Mouse (Mus musculus) kidney, postnatal 0 days (tissue): ENCODE measurements at regions not wholly inside any gene's neighbourhood (a gene's known extent, or its start where the extent isn't known, plus 50 kb on each side); places are given as distances from the start of the nearest gene placed in this dataset.

Source experiments
- ATAC-seq: fragments of 200-750 bp; cut with Nextera tagmentation; replicated peaks from 2 replicates; pipeline ENCODE4 v1.8.0; 2017; ENCODE audit warnings: low read depth, moderate number of reproducible peaks, moderate TSS enrichment, moderate library complexity; ENCODE audit not compliant: low FRiP score
- DNase-seq: peaks from one replicate; pipeline ENCODE4 v3.0.0-alpha.2; 2016; ENCODE audit warnings: low spot score
- H3K27ac ChIP-seq: fragments of 300-500 bp; sonication (generic); 2 replicates; pipeline ENCODE4 v1.5.1; 2014; ENCODE audit warnings: mild to moderate bottlenecking
- H3K27me3 ChIP-seq: fragments of 300-500 bp; sonication (generic); 2 replicates; pipeline ENCODE4 v1.6.1; 2014; ENCODE audit warnings: low read length, mixed read lengths; ENCODE audit not compliant: insufficient read depth
- H3K36me3 ChIP-seq: fragments of 300-500 bp; sonication (generic); 2 replicates; pipeline ENCODE4 v1.6.1; 2014; ENCODE audit warnings: low read length, mixed read lengths; ENCODE audit not compliant: insufficient read depth
- H3K4me1 ChIP-seq: fragments of 300-500 bp; sonication (generic); replicated peaks from 2 replicates; pipeline ENCODE4 v1.6.1; 2014; ENCODE audit warnings: antibody characterized with exemption, low read length, mixed read lengths; ENCODE audit not compliant: insufficient read depth
- H3K4me2 ChIP-seq: fragments of 300-500 bp; sonication (generic); 2 replicates; pipeline ENCODE4 v1.6.1; 2014; ENCODE audit warnings: mild to moderate bottlenecking, low read length, moderate library complexity, mixed read lengths
- H3K4me3 ChIP-seq: fragments of 300-500 bp; sonication (generic); replicated peaks from 2 replicates; pipeline ENCODE4 v1.5.1; 2014; ENCODE audit warnings: low read depth, low read length
- H3K9ac ChIP-seq: fragments of 300-500 bp; sonication (generic); 2 replicates; pipeline ENCODE4 v1.6.1; 2014; ENCODE audit warnings: low read depth, low read length
- H3K9me3 ChIP-seq: fragments of 300-500 bp; sonication (generic); replicated peaks from 2 replicates; pipeline ENCODE4 v1.6.1; 2016; ENCODE audit warnings: low read length, inconsistent platforms, mixed read lengths
- CTCF ChIP-seq: IDR thresholded peaks from 2 replicates; pipeline ENCODE4 v1.5.1; 2016; ENCODE audit warnings: antibody characterized with exemption, low read depth, mild to moderate bottlenecking, moderate library complexity
- WGBS: fragments of 180-500 bp; shearing (Covaris S2); extraction: QIAGEN DNeasy Blood & Tissue Kit; methylation state at CpG from one replicate; pipeline ENCODE4 v1.1.7; 2014; 5-methylcytosine and 5-hydroxymethylcytosine counted together

- H3K27ac ChIP-seq, result peak overlapping the region; percentile 76; the same call in 1 of the 2 replicates
- 0 out of 2 replicates have a peak overlapping the region, but pooled peaks have one; percentile 46 for H3K4me2 ChIP-seq
- TF ChIP-seq CTCF, result no peak
- peaks cover 33% of the 10 kb centered on the region for H3K4me1 ChIP-seq
- 42% methylated on average over 9 of the region's 10 CpGs for WGBS
- ATAC-seq (0 out of 2 replicates have a peak, but pooled peaks have one; percentile 34), DNase-seq (no peak)
- H3K36me3 ChIP-seq, result no peaks in the 10 kb centered on the region
- no peaks in the 10 kb centered on the region for H3K9me3 ChIP-seq
- H3K27me3 ChIP-seq, result no peaks in the 10 kb centered on the region
- H3K4me3 ChIP-seq, result no peak overlapping the region
- H3K9ac ChIP-seq, result no peak overlapping the region
These were observed 162.4 kb downstream of the Icos start for GRCm38 (mm10) chr1:61139984-61140648.

GRCm38 (mm10) chr1:61140870-61141591, 163.3 kb downstream of the Icos start:
- peaks cover 33% of the 10 kb centered on the region for H3K4me1 ChIP-seq
- no peaks in the 10 kb centered on the region for H3K36me3 ChIP-seq
- H3K27ac ChIP-seq, result peak overlapping the region; percentile 76
- no peak overlapping the region for H3K9ac ChIP-seq
- DNase-seq, result peak; percentile 80
- H3K9me3 ChIP-seq, result no peaks in the 10 kb centered on the region
- H3K4me2 ChIP-seq, result no peak overlapping the region
- H3K4me3 ChIP-seq, result no peak overlapping the region
- TF ChIP-seq CTCF, result no peak
- H3K27me3 ChIP-seq, result no peaks in the 10 kb centered on the region
- ATAC-seq, result peak; percentile 50; the same call in 1 of the 2 replicates
- WGBS, result 16% methylated on average over 9 of the region's 9 CpGs

GRCm38 (mm10) chr1:61141592-61141930, 163.8 kb downstream of the Icos start:
- Histone ChIP-seq H3K4me1 (peaks cover 33% of the 10 kb centered on the region), H3K27ac (peak overlapping the region; percentile 76)
- no peak for DNase-seq

GRCm38 (mm10) chr1:61141952-61142351, 164.2 kb downstream of the Icos start:
- H3K36me3 ChIP-seq, result no peaks in the 10 kb centered on the region
- no peak overlapping the region for H3K4me2 ChIP-seq
- 31% methylated on average over 9 of the region's 9 CpGs for whole genome bisulfite sequencing
- H3K4me1 ChIP-seq, result peaks cover 33% of the 10 kb centered on the region
- H3K9me3 ChIP-seq, result no peaks in the 10 kb centered on the region
- no peak for ATAC-seq
- H3K9ac ChIP-seq, result no peak overlapping the region
- no peak for TF ChIP-seq CTCF
- no peak overlapping the region for H3K4me3 ChIP-seq
- DNase-seq, result peak; percentile 82
- peak overlapping the region; percentile 76 for H3K27ac ChIP-seq
- H3K27me3 ChIP-seq, result no peaks in the 10 kb centered on the region

More at GRCm38 (mm10) chr1:61141592-61141930, 163.8 kb downstream of the Icos start:
- Histone ChIP-seq H3K4me2 (no peak overlapping the region), H3K9me3 (no peaks in the 10 kb centered on the region), H3K36me3 (no peaks in the 10 kb centered on the region), H3K4me3 (no peak overlapping the region), H3K27me3 (no peaks in the 10 kb centered on the region), H3K9ac (no peak overlapping the region)
- no peak for TF ChIP-seq CTCF
- ATAC-seq, result no peak
- 25% methylated on average over 2 of the region's 2 CpGs for WGBS

- Histone ChIP-seq H3K27ac (no peak overlapping the region), H3K9me3 (no peaks in the 10 kb centered on the region), H3K4me2 (no peak overlapping the region), H3K36me3 (no peaks in the 10 kb centered on the region), H3K4me1 (peaks cover 33% of the 10 kb centered on the region), H3K27me3 (no peaks in the 10 kb centered on the region), H3K9ac (no peak overlapping the region), H3K4me3 (no peak overlapping the region)
- no peak for TF ChIP-seq CTCF
- DNase-seq, result no peak
- 28% methylated on average over 14 of the region's 14 CpGs for WGBS
- no peak for ATAC-seq
These were observed 165.5 kb downstream of the Icos start for GRCm38 (mm10) chr1:61143030-61143753.

- no peak for TF ChIP-seq CTCF
- no peak overlapping the region for H3K9ac ChIP-seq
- H3K4me1 ChIP-seq, result peaks cover 33% of the 10 kb centered on the region
- WGBS, result 61% methylated on average over 8 of the region's 8 CpGs
- H3K4me2 ChIP-seq, result no peak overlapping the region
- no peaks in the 10 kb centered on the region for H3K9me3 ChIP-seq
- H3K27me3 ChIP-seq, result no peaks in the 10 kb centered on the region
- H3K27ac ChIP-seq, result no peak overlapping the region
- H3K4me3 ChIP-seq, result no peak overlapping the region
- ATAC-seq, result no peak
- no peak for DNase-seq
- H3K36me3 ChIP-seq, result no peaks in the 10 kb centered on the region
These were observed 166.0 kb downstream of the Icos start for GRCm38 (mm10) chr1:61143754-61144066.
